Mouse (Mus musculus): ENCODE measurements at regions not wholly inside any gene's neighbourhood (a gene's known extent, or its start where the extent isn't known, plus 50 kb on each side); places are given as distances from the start of the nearest gene placed in this dataset.

GRCm38 (mm10) chr15:62421073-62421851 lies 1423.7 kb downstream of the Gsdmc2 start:
- Histone ChIP-seq H3K4me3 (no peak overlapping the region), H3K27ac (no peak overlapping the region)
- no peak for TF ChIP-seq CTCF (IDR thresholded peaks at IDR 0.05)
- no peak for DNase-seq
- intact Hi-C loops (cut with DNase I) = no loop called here

GRCm38 (mm10) chr15:62416691-62417090 lies 1428.3 kb downstream of the Gsdmc2 start:
- no peak for TF ChIP-seq CTCF (IDR thresholded peaks at IDR 0.05)
- Histone ChIP-seq H3K27ac (no peak overlapping the region), H3K4me3 (no peak overlapping the region)
- intact Hi-C loops (cut with DNase I) = no loop called here
- no peak for DNase-seq

GRCm38 (mm10) chr15:62413694-62414093 lies 1431.3 kb downstream of the Gsdmc2 start:
- H3K4me3 ChIP-seq = no peak overlapping the region
- H3K27ac ChIP-seq = no peak overlapping the region
- DNase-seq = no peak
- TF ChIP-seq CTCF (IDR thresholded peaks at IDR 0.05) = peak; percentile 31
- intact Hi-C loops (cut with DNase I) = no loop called here

GRCm38 (mm10) chr15:62402142-62402541 lies 1442.8 kb downstream of the Gsdmc2 start:
- intact Hi-C loops (cut with DNase I) = no loop called here
- Histone ChIP-seq H3K27ac (no peak overlapping the region), H3K4me3 (no peak overlapping the region)
- DNase-seq = no peak
- no peak for TF ChIP-seq CTCF (IDR thresholded peaks at IDR 0.05)

- H3K27ac ChIP-seq = no peak overlapping the region
- no peak for TF ChIP-seq CTCF (IDR thresholded peaks at IDR 0.05)
- intact Hi-C loops (cut with DNase I) = no loop called here
- no peak overlapping the region for H3K4me3 ChIP-seq
- DNase-seq = no peak
Observed at GRCm38 (mm10) chr15:62400984-62401609, 1443.9 kb downstream of the Gsdmc2 start.

- no peak for TF ChIP-seq CTCF (IDR thresholded peaks at IDR 0.05)
- intact Hi-C loops (cut with DNase I) = no loop called here
- Histone ChIP-seq H3K4me3 (no peak overlapping the region), H3K27ac (no peak overlapping the region)
- DNase-seq = no peak
Observed at GRCm38 (mm10) chr15:62399381-62399780, 1445.6 kb downstream of the Gsdmc2 start.

- intact Hi-C loops (cut with DNase I) = no loop called here
- DNase-seq = no peak
- Histone ChIP-seq H3K4me3 (no peak overlapping the region), H3K27ac (no peak overlapping the region)
- no peak for TF ChIP-seq CTCF (IDR thresholded peaks at IDR 0.05)
Observed at GRCm38 (mm10) chr15:62397009-62397408, 1448.0 kb downstream of the Gsdmc2 start.

GRCm38 (mm10) chr15:62395377-62395776 lies 1449.6 kb downstream of the Gsdmc2 start:
- DNase-seq = no peak
- H3K4me3 ChIP-seq = no peak overlapping the region
- no peak for TF ChIP-seq CTCF (IDR thresholded peaks at IDR 0.05)
- no peak overlapping the region for H3K27ac ChIP-seq
- intact Hi-C loops (cut with DNase I) = no loop called here

GRCm38 (mm10) chr15:62393416-62393815 lies 1451.6 kb downstream of the Gsdmc2 start:
- no peak for DNase-seq
- TF ChIP-seq CTCF (IDR thresholded peaks at IDR 0.05) = no peak
- Histone ChIP-seq H3K4me3 (no peak overlapping the region), H3K27ac (no peak overlapping the region)
- intact Hi-C loops (cut with DNase I) = no loop called here

- no peak for TF ChIP-seq CTCF (IDR thresholded peaks at IDR 0.05)
- intact Hi-C loops (cut with DNase I) = no loop called here
- DNase-seq = no peak
- Histone ChIP-seq H3K27ac (no peak overlapping the region), H3K4me3 (no peak overlapping the region)
Observed at GRCm38 (mm10) chr15:62392839-62393238, 1452.1 kb downstream of the Gsdmc2 start.

GRCm38 (mm10) chr15:62392381-62392780 lies 1452.6 kb downstream of the Gsdmc2 start:
- no peak for DNase-seq
- TF ChIP-seq CTCF (IDR thresholded peaks at IDR 0.05) = no peak
- intact Hi-C loops (cut with DNase I) = no loop called here
- H3K27ac ChIP-seq = no peak overlapping the region
- no peak overlapping the region for H3K4me3 ChIP-seq

GRCm38 (mm10) chr15:62389431-62390105 lies 1455.4 kb downstream of the Gsdmc2 start:
- Histone ChIP-seq H3K4me3 (no peak overlapping the region), H3K27ac (no peak overlapping the region)
- no peak for DNase-seq
- TF ChIP-seq CTCF (IDR thresholded peaks at IDR 0.05) = no peak
- intact Hi-C loops (cut with DNase I) = no loop called here

- intact Hi-C loops (cut with DNase I) = no loop called here
- no peak overlapping the region for H3K27ac ChIP-seq
- no peak for TF ChIP-seq CTCF (IDR thresholded peaks at IDR 0.05)
- no peak for DNase-seq
- no peak overlapping the region for H3K4me3 ChIP-seq
Observed at GRCm38 (mm10) chr15:62382233-62382632, 1459.4 kb upstream of the A1bg start.
